Mouse (Mus musculus) liver, adult 2 months (tissue): ENCODE results near the gene Dvl2. TPM values are rescaled to one million over a fixed set of nuclear protein-coding genes. Genes with fewer than 3 reads are reported as not detected.

Experiments
- DNase-seq: peaks from one replicate; pipeline ENCODE4 v3.0.0-alpha.2; 2011; ENCODE audit warnings: low read depth, low spot score; ENCODE audit errors: extremely low read depth
- H3K27ac ChIP-seq: fragments of 200-500 bp; replicated peaks from 2 replicates; pipeline ENCODE4 v1.5.1; 2012; ENCODE audit warnings: low read depth, mild to moderate bottlenecking, control low read depth, inconsistent platforms, low read length; ENCODE audit not compliant: insufficient read depth
- H3K27me3 ChIP-seq: fragments of 200-500 bp; 2 replicates; pipeline ENCODE4 v1.6.1; 2012; ENCODE audit warnings: mild to moderate bottlenecking, moderate library complexity, low read length, inconsistent platforms; ENCODE audit not compliant: control insufficient read depth, insufficient read depth
- H3K36me3 ChIP-seq: fragments of 200-500 bp; 2 replicates; pipeline ENCODE4 v1.6.1; 2012; ENCODE audit warnings: low read length, inconsistent platforms; ENCODE audit not compliant: control insufficient read depth, insufficient read depth
- H3K4me1 ChIP-seq: fragments of 200-500 bp; 2 replicates; pipeline ENCODE4 v1.6.1; 2011; ENCODE audit warnings: low read length; ENCODE audit not compliant: control insufficient read depth, insufficient read depth
- H3K4me3 ChIP-seq: fragments of 200-500 bp; 2 replicates; pipeline ENCODE4 v1.5.1; 2011; ENCODE audit warnings: low read depth, mild to moderate bottlenecking, control low read depth, low read length, moderate library complexity; ENCODE audit not compliant: insufficient read depth
- H3K79me2 ChIP-seq: fragments of 200-500 bp; 2 replicates; pipeline ENCODE4 v1.6.1; 2012; ENCODE audit warnings: inconsistent platforms, mild to moderate bottlenecking, low read length, moderate library complexity; ENCODE audit not compliant: control insufficient read depth, insufficient read depth
- H3K9ac ChIP-seq: fragments of 200-500 bp; 2 replicates; pipeline ENCODE4 v1.6.1; 2012; ENCODE audit warnings: low read depth, mild to moderate bottlenecking, control low read depth, inconsistent platforms, low read length
- CTCF ChIP-seq: fragments of 200-500 bp; IDR thresholded peaks from 2 replicates; pipeline ENCODE4 v1.5.1; 2011; ENCODE audit warnings: low read depth, low read length, control low read depth
- POLR2A ChIP-seq: fragments of 200-500 bp; IDR thresholded peaks from 2 replicates; pipeline ENCODE4 v1.6.1; 2011; ENCODE audit warnings: low read length, control low read depth; ENCODE audit not compliant: insufficient read depth; ENCODE audit errors: extremely low read depth
- WGBS: fragments of 180-500 bp; shearing (Covaris S2); methylation state at CpG from one replicate; pipeline ENCODE4 v1.1.7; 2018; 5-methylcytosine and 5-hydroxymethylcytosine counted together
- polyA plus RNA-seq: library from polyadenylated mRNA; depleted of rRNA; stranded (reverse); fragments of >200 nt; gene quantifications from 2 replicates; pipeline ENCODE4 v1.2.3, GENCODE M21; 2012
- total RNA-seq: library from RNA; depleted of rRNA; stranded (reverse); fragments of >200 nt; gene quantifications from 2 replicates; pipeline ENCODE4 v1.2.3, GENCODE M21; 2014

Gene Dvl2
- total and polyA plus RNA-seq, 2 experiments = 2.8 to 4.5 TPM

DNA sequence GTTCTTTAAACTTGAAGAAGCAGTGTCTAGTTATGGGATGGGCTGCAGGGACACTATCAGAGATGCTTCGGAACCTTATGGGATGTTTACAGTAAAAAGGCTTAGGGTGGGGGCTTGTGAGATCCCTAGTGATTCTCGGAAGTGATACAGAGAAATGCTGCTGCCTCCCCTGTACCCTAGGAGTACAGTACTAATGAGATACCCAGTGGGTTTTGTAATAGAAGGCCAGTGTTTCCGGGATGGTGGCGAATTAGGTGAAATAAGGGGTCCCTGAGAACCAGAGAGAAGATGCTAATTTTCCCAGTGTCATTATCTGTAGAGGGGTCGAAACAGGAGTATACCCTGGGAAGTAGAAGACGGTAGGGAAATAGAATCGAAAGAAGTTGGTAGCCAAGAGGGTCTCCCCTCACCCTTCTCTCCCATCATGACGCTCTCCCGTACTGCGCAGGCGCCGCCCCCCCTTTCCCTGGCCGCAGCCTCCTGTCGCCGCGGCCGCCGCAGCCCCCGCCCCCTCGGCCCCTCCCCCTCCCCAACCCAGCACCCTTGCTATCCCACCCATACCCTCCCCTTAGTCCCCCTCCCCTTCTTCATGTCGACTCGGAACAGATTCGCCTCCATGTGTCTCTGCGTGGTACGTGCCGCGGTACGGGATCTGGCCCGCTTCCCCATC, 23.2 kb downstream of the Dvl2 start:
- no peaks in the 10 kb centered on the region for H3K79me2 ChIP-seq
- peaks cover 3% of the 10 kb centered on the region; the same call in 1 of the 2 replicates for H3K27me3 ChIP-seq
- H3K36me3 ChIP-seq = no peaks in the 10 kb centered on the region
- TF ChIP-seq POLR2A (no peak), CTCF (no peak)
- no peaks in the 10 kb centered on the region for H3K4me1 ChIP-seq
- no peak overlapping the region for H3K27ac ChIP-seq
- H3K9ac ChIP-seq = no peak overlapping the region
- 27% methylated on average over 22 of the region's 29 CpGs for WGBS
- H3K4me3 ChIP-seq = no peak overlapping the region; the same call in 1 of the 2 replicates
- no peak for DNase-seq

GRCm38 (mm10) chr11:70024151-70024514, 23.7 kb downstream of the Dvl2 start:
- Histone ChIP-seq H3K9ac (no peak overlapping the region), H3K4me3 (no peak overlapping the region; the same call in 1 of the 2 replicates), H3K27ac (no peak overlapping the region), H3K79me2 (no peaks in the 10 kb centered on the region), H3K27me3 (peaks cover 3% of the 10 kb centered on the region; the same call in 1 of the 2 replicates), H3K36me3 (no peaks in the 10 kb centered on the region), H3K4me1 (0 out of 2 replicates have a peak, but pooled peaks cover under 1% of the 10 kb centered on the region)
- WGBS = 44% methylated on average over 6 of the region's 6 CpGs
- no peak for DNase-seq
- TF ChIP-seq CTCF = no peak
- no peak for TF ChIP-seq POLR2A

DNA sequence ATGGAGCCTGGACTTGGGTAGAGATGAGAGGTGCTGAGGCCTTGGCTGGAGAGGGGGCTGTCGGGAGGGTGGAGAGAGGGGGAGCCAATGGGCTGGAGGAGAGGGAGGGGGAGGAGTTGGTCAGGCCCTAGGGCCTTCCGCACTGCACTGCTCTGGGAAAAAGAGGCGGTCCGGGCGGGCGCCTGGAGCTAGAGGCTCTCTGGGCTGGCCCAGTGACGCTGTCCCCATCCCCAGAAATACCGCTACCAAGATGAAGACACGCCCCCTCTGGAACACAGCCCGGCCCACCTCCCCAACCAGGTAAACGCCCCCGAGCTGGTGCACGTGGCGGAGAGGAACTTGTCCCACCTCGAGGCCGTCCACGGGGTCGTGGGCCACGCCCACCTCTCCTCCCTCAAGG, 26.3 kb downstream of the Dvl2 start:
- WGBS = 17% methylated on average over 19 of the region's 19 CpGs
- DNase-seq = no peak
- Histone ChIP-seq H3K27ac (no peak overlapping the region), H3K79me2 (no peaks in the 10 kb centered on the region), H3K4me3 (peak overlapping the region; percentile 22; the same call in 1 of the 2 replicates), H3K4me1 (0 out of 2 replicates have a peak, but pooled peaks cover 2% of the 10 kb centered on the region), H3K36me3 (no peaks in the 10 kb centered on the region), H3K27me3 (peaks cover 3% of the 10 kb centered on the region; the same call in 1 of the 2 replicates), H3K9ac (no peak overlapping the region)
- no peak for TF ChIP-seq CTCF
- no peak for TF ChIP-seq POLR2A

GRCm38 (mm10) chr11:70027397-70027796, 27.0 kb downstream of the Dvl2 start:
- TF ChIP-seq POLR2A = no peak
- TF ChIP-seq CTCF = no peak
- 77% methylated on average over 9 of the region's 9 CpGs for WGBS
- DNase-seq = no peak
- 0 out of 2 replicates have a peak, but pooled peaks cover 2% of the 10 kb centered on the region for H3K4me1 ChIP-seq
- no peak overlapping the region for H3K27ac ChIP-seq
- no peaks in the 10 kb centered on the region for H3K36me3 ChIP-seq
- H3K9ac ChIP-seq = no peak overlapping the region
- H3K79me2 ChIP-seq = no peaks in the 10 kb centered on the region
- peaks cover 3% of the 10 kb centered on the region; the same call in 1 of the 2 replicates for H3K27me3 ChIP-seq
- H3K4me3 ChIP-seq = no peak overlapping the region

DNA sequence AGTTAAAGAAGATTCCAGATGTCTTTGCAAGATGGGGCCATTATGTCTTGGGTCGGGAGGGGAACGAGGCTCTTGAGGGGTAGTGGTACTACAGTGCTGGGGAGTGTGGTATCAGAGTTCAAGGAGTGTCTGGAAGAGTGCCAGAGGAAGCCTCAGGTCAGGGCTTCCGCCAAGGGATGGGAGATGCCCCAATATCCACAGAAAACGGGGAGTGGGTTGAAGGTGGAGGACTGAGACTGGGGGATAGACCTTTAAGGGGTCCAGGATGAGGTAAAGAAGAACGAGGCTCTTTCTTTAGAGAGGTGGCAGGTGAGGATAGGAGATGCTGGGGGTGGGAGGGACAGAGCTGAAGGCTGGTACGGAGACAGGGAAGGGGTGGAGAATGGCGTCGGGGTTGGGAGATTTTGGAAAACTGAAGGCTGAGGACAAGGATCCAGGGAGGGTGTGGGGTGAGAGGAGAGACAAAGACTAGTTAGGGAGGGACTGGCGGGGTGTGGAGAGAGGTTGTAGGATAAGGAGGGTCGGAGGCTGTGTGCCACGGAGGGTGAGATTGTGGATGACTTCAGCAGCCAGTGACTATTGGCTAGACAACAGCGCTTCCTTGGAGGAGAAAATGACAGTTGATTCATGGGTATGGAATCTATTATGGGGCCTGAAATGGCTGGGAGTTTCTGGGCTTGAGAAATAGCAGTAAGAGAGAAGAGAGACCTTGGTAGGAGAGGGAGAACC, 28.2 kb downstream of the Dvl2 start:
- Histone ChIP-seq H3K4me3 (no peak overlapping the region), H3K36me3 (no peaks in the 10 kb centered on the region), H3K27ac (no peak overlapping the region; the same call in 1 of the 2 replicates), H3K27me3 (peaks cover 3% of the 10 kb centered on the region; the same call in 1 of the 2 replicates), H3K9ac (no peak overlapping the region), H3K4me1 (0 out of 2 replicates have a peak, but pooled peaks cover 2% of the 10 kb centered on the region), H3K79me2 (no peaks in the 10 kb centered on the region)
- DNase-seq = no peak
- TF ChIP-seq POLR2A (no peak), CTCF (no peak)
- 38% methylated on average over 12 of the region's 12 CpGs for WGBS
